Mouse (Mus musculus) gastrocnemius, postnatal 36 days (tissue): ENCODE results near the gene Ppp1r1b. TPM values are rescaled to one million over a fixed set of nuclear protein-coding genes. Genes with fewer than 3 reads are reported as not detected.
"Not testable (repeated sequence)": the region's sequence is repeated elsewhere in the genome, so short reads cannot be mapped to it uniquely, and the experiment has no call there.

ENCODE experiments used
- DNase-seq, 2 experiments: peaks; one replicate each; pipeline ENCODE4 v3.0.0; 2022
- intact Hi-C: fragments of 180-260 bp; cut with DNase I; formaldehyde crosslinking; loops from one replicate; pipeline ENCODE4 v1.15.1; 2025
- total RNA-seq, 2 experiments: library from RNA; stranded (reverse); gene quantifications; 2 replicates each; pipeline ENCODE4 v1.2.3; 2021

Ppp1r1b gene
- total RNA-seq, 2 experiments from 2014 or later: not detected

DNA sequence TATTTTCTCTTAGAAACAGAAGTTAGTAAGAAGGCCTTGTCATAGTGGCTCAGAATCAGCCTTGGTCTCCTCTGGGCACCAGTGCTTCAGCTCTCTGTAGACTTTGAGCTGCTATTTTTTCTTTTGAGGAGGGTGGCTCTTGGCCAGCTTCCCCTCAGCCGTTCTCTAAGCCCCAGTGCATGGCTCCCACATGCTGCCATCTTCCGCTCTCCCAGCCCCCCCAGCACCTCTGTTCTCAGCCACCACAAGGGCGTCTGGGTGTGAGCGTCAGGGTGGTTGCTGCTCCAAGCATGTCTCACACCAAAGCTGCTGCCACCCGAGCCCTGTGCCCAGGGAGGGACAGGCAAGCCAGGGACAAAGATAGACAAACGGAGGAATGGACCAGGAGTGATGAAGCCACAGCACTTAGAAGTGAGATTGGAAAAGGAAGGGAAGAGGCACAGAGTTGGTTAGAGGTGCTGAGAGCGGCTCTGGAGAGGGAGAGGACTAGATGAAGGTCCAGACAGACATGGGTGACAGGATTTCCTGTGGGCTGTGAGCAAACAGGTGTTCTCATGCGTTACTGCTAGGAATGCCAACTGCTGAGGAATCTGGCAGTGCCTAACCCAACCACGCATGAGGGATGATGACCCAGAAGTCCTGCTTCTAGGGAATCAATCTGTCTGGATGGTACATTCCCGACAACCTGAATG lies 19.1 kb downstream of the Ppp1r1b start:
- DNase-seq: no peak
- intact Hi-C loops: no loop called here

DNA sequence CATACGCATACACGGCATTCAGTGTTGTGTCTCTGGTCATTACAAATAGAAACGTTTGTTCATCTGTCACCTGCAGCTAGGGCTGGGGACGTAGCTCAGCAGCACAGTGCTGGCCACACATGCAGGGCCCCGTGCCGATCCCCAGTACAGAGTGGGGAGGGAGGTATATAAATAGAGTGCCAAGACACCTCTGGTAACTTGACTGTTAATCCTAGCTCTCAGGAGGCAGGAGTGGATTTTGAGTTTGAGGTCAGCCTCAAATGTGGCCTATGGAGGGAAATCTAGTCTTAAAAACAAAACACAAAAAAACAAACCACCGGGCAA lies 19.6 kb downstream of the Ppp1r1b start:
- intact Hi-C loops: no loop called here
- DNase-seq: no peak

DNA sequence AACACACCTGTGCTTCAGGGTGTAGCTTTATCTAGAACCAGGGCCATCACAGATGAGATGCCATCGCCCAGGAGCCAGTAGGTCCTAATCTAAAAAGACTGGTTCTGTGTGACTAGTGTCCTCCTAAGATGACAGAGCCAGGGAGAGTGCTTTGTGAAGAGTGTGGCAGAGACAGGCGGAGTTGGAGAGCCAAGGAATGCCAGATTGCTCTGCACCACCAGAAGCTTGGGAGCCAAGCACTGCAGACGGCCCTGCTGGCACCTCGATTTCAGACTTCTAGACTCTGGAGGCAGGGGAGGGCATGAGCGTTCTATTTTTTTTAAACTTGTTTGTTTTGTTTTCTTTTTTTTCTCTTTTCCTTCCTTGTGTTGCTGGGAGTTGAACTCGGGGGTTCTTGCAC lies 21.1 kb downstream of the Ppp1r1b start:
- DNase-seq: no peak
- intact Hi-C loops: no loop called here

DNA sequence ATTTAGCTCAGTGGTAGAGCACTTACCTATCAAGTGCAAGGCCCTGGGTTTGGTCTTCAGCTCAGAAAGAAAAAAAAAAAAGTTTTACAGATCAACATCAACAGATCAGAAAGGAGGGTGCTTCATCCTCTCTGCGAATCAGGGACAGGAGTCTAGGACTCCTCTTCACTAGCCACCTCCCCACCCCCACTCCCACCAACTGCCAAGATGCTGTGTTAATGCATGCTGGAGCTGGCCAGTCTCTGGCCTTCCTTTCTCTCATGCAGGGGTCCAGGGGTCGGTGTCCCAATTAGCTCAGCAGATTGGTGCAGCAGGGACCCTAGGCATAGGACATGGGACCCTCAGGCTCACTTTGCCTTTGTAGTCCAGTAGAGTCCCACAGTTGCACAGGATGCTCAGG lies 22.4 kb downstream of the Ppp1r1b start:
- intact Hi-C loops: no loop called here
- no peak for DNase-seq

DNA sequence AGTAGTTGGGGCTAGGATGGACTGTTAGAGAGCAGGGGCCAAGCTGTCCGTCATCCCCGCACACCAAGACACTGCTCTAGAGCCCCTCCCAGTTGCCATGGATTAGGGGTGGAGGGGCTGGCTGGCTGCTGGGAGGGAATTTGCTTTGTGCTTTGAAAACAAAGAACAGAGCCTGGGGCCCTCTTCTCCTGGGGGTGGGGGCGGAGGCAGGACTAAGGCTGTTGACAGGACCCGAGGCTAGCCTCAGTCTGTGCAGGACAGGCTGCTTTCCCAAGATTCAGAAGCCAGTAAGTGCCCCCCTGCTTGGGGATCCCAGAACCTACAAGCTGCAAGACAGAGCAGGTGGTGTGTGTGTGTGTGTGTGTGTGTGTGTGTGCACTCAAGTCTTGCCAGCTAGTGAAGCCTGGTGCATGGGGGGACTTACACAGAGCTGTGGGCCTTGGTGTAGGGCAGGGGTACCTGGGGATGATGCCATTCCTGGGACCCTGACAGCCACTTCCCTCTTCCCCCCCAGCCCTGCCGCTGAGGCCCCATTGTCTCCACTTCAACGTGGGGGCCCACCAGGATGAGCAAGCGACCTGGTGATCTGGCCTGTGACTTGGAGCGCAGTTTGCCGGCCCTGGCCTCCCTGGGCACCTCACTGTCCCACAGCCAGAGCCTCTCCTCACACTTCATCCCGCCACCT lies 23.5 kb downstream of the Ppp1r1b start:
- intact Hi-C loops: loop anchor here (1.0 kb wide), 1 partner anchor 26 kb away; no protein-coding TSS in a partner anchor
- no peak for DNase-seq

DNA sequence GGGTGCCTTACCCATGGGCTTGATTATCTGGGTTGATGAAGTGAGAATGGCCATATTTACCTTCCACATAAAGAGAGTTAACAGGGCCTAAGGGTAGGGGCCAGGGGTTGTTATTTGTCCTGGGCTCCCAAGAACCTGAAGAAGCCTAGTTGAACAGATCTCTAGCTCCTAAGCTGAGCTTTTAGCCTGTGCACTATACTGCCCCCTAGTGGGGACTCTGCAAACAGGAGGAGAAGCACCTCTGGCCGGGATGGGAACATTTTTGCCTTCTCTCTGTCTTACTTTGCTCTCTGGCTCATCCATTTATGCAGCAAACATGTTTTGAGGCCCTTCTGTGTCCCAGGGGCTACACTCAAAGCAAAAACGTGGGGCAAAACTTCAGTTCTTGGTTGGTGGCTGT lies 24.2 kb downstream of the Ppp1r1b start:
- DNase-seq: peak in 1 of 2 experiments; percentile 57

DNA sequence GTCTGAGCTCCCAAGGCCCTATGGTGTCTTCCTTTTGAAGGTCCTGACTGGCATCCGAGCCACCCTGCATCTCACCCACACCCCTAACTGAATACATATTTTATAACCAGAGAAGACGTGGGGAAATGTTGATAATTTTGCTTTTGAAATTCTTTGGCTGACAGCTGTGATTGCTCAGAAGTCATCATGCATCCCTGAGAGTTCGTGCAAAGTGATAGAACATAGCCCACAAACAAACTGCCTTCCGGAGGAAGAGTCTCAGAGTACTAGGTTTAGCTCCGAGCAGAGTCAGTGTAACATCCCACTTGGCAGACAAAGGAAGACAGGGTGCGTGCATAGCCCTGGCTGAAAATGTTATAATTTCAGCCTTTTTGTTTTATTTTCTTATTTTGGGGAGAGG lies 25.0 kb downstream of the Ppp1r1b start:
- no peak for DNase-seq
- intact Hi-C loops: no loop called here

More for the DNA sequence above, 24.2 kb downstream of the Ppp1r1b start:
- intact Hi-C loops: no loop called here

DNA sequence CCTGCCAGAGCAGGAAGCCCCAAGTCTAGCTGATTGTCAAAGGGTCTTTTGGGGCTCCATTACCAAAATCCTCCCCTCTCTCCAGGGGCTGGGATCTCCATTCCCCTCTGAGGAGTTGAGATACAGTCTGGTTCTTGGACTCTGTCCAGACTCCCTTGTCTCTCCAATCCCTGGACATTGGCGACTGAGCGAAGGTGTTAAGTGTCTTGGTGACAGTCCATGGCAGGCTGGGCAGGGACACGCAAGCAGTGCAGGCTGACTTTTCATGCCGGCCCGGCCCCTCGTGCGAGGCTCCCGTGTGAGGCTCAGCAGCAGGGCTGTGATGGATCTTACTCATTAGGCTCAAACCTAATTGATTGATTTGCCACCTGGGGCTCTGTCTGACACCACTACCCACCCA lies 26.1 kb downstream of the Ppp1r1b start:
- DNase-seq: no peak
- intact Hi-C loops: no loop called here

DNA sequence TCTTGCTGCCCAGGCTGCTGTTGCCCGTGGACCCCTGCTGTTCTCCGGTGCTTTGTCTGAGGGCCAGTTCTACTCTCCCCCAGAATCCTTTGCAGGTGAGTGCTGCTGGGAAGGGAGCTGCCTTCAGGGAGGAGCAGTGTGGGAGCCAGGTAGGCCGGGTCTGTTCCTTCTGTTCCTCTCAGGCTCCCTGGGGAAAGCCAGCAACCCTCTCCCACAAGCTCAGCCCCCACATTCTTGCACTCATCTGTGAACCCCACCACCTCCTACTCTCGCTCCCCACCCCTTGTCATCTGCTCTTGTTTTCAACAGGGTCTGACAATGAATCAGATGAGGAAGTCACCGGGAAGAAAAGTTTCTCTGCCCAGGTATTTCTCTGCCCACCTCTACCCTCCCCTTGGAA lies 28.6 kb downstream of the Ppp1r1b start:
- DNase-seq: no peak
- intact Hi-C loops: no loop called here

DNA sequence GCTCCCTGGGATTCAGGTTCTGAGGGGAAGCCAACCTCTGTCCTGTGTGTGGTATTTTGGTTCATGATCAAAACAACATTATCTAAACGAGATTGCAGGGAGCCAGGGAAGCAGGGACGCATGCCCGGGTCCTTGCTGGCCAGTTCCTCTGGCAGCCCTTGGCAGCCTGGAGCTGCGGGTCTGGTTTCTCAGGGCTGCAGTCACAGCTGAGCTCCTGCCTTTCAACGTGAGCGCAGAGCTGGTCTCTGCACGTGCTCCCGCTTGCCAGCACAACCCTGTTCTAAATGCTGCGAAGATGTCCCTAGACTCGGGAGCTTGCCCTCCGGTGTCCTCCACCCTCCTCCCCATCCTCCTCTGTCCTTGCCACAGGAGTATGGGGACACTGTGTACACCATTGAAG lies 29.6 kb downstream of the Ppp1r1b start:
- intact Hi-C loops: no loop called here

DNA sequence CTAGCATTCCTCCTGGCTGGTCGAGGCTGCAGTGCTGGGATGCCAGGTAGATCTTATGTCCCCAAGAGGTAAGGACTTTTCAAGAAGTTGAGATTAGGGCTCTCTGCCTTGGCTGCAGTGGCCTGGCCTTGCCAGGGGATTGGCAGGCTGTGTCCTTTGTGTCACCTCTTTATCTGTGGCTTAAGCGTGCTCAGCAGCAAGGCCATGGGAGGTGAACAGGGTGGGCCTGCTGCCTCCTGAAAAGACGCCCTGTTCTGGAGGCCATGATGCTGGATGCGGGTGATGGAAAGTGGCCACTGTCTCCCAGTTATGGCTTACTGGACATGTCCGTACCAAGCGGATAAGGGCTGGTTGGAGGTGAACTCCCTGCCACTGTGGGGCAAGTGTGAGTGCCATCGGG lies 31.2 kb downstream of the Ppp1r1b start:
- intact Hi-C loops: no loop called here
- DNase-seq: no peak

More for the DNA sequence above, 29.6 kb downstream of the Ppp1r1b start:
- DNase-seq: peak in 1 of 2 experiments; percentile 36

DNA sequence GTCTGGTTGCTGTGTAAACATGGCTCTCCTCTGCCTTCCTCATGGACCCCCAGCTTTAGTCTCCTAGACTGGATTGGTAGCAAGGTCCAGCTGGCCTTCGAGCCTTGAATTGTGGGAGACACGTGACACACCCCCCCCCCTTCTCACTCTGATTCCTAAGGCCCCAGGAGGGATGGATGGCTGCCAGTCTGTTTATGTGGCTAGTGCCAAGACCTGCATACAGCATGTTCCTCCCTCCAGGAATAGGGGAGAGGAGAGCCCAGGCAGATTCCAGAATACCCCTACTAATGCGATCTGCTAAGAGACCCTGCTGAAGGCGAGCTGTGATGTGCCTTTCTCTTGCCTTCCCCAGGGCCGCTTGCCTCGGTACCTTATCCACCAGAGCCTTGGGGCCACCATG lies 31.9 kb downstream of the Ppp1r1b start:
- intact Hi-C loops: no loop called here
- no peak for DNase-seq

DNA sequence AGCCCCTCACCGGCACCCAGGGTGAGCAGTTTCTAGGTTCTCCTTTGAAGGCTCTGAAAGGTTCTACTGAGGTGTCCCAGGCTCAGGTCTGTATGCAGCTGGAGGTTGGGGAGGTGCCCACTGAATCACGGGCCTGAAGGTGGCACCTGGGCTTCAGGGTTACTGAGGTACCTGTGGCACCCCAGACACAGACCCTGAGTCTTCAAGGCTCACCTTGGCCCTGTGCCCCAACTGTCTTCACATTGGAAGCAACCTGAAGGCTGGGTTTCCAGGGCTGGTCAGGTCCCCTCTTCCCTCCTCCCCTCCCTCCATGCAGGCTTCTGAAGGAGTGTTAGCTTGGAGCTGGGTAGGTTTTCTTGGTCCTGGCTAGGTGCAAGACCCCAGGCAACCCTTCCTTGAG lies 33.4 kb downstream of the Ppp1r1b start:
- no peak for DNase-seq
- intact Hi-C loops: no loop called here

DNA sequence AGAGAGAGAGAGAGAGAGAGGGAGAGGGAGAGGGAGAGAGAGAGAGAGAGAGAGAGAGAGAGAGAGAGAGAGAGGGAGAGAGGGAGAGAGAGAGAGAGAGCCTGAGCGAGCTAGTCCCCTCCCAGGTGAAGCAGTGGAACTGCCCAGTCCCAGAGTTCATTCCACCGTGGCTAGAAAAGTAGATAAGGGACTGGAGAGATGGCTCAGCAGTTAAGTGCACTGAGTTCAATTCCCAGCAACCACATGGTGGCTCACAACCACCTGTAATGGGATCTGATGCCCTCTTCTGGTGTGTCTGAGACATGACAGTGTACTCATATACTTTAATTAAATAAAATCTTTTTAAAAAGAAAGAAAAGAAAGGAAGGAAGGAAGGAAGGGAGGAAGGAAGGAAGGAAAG lies 34.2 kb downstream of the Ppp1r1b start:
- intact Hi-C loops: not testable (repeated sequence)

DNA sequence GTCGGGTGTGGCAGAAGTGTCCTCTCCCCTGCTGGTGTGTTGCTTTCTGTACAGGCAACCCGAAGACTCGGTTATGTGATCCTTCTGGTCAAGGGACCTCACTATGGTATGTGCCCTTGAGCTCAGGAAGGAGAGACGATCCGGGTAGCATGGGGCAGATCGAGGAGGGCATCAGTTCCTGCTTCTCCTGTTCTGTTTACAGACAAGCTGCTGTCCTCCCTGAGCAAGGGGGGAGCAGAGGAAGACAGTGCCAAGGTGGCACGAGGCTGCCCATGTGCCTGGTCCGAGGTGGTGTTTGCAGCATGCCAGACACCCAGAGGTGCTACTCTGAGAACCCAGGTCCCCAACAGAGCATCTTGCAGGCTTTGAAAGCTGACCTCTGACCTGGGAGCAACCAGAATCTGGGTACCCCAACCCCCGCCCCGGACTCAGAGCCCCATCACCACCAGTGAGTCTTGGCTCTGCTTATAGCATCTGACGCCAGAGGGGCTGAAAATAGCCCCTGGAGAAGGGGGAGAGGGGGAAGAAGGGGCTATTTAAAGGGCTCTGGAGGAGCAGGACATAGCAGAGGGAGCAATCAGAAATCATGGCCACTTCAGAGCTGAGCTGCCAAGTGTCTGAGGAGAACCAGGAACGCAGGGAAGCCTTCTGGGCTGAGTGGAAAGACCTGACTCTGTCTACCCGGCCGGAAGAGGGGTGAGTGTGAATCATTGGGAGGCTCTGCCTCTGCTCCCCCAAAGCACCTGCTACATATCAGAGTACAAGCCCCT lies 35.2 kb downstream of the Ppp1r1b start, which contains the start of gene Tcap:
Gene Tcap (plus strand): TSS at position 551 of the 770 bp plus-strand sequence.
- peak in 1 of 2 experiments; percentile 56 for DNase-seq
- intact Hi-C loops: no loop called here

More for the DNA sequence above, 34.2 kb downstream of the Ppp1r1b start:
- DNase-seq: not testable (repeated sequence)

DNA sequence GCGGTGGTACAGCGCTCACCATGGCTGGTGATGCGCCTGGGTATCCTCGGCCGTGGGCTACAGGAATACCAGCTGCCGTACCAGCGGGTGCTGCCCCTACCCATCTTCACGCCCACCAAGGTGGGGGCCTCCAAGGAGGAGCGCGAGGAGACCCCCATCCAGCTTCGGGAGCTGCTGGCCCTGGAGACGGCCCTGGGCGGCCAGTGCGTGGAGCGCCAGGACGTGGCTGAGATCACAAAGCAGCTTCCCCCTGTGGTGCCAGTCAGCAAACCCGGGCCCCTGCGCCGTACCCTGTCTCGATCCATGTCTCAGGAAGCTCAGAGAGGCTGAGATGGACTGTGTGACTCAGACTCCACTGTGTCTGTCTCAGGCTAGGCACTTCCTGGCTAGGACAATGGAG lies 36.0 kb downstream of the Ppp1r1b start:
- intact Hi-C loops: no loop called here
- DNase-seq: no peak

DNA sequence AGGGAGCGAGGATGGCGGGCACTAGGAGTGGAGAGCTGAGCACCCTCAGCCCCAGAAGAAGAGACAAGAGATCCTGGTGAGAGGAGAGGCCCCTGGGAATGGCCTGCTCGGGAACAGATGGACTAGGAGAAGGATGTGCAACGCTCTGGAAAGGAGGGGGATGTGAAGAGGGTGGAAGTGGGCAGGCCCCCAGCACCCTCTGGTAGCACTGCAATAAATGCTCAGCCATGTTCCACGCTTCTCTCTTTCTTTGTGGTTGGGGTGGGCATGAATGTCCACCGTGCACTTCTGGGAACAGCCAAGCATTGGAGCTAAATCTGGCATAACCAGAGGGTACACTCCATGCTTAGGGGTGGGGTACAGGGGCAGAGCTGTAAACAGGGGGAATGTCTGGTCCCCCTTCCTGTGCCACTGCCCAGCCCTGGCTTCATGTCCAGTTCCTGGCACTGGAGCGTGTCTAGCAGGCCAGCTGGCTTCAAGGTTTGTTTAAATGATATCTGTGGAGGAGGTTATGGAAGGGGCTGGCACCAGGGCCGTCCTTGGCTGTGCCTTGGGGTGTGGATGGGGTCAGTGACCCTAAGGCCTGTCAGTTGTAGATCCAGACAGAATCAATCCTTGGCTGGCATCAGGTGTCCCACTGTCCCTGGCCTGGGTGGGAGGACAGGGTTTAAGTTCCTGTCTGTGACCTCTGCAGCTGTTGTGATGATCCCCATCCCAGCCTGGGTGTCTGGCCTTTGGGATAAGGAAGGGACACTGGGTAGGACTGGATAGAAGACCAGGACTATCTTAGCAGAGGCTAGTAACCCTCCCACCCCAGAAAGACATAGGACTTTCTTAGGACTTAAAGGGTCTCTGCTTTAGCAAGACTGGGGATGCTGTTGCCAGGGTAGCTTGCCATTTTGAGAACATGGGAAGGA lies 36.8 kb downstream of the Ppp1r1b start:
- intact Hi-C loops: no loop called here
- DNase-seq: peak; percentile 68 to 79

DNA sequence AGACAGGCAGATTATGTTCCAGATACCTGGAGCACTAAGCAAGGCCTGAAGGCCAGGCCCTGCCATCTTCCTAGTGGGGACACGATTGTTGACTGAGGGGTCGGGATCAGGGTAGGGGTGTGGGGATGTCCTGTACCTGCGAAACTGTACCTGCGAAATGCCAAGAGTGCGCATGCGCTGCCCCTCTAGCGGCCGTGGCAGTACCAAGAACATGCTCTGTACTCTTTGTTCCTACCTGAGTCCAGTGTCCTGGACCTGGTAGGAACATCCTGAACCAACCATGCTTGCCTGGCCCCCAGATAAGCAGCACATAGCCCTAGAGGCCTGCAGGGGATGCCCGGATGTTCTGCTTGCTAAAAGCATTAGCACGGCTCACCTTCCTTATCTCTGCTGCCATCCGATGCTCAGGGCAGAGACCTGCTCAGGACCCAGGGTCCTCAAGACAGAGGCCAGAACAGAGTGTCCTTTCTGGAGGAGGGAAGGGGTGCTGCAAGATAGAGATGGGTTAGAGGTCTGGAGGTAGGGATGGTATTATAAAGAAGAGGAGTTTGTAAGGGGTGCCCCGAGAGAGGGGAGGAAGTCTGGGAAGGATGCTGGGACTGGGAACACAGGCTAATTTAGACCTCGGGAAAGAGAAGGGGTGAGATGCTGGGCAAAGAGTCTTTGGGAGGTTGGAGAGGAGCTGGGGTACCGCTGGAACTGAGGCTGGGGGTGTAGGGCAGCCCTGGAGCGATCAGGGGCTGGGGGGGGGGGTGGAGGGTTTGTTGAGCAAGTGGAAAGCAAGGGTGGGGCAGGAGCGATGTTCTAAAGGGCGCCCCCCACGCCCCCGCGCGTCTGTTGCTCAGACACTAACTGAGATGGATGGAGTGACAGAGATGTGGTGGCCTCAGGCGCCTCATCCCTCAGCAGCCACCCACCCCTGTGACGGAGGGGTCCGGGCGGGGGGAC lies 37.7 kb downstream of the Ppp1r1b start, which contains the start of gene Pnmt:
Gene Pnmt (plus strand): TSS at position 813 of the 948 bp plus-strand sequence.
- DNase-seq: peak; percentile 33 to 67
- intact Hi-C loops: no loop called here

DNA sequence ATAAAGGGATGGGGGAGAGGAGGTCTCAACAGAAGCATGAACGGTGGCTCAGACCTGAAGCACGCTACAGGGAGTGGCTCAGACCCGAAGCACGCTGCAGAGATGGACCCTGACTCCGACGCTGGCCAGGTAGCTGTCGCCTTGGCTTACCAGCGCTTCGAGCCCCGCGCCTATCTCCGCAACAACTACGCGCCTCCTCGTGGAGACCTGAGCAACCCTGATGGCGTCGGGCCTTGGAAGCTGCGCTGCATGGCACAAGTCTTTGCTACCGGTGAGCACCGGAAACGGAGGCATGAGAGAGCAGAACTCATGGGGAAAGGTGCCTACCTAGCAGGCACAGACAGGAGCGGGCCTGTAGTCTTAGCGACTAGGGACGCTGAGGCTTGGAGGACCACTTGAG lies 38.4 kb downstream of the Ppp1r1b start:
- DNase-seq: no peak
- intact Hi-C loops: no loop called here
